Mouse (Mus musculus) G1E (cell line): ENCODE measurements around the gene Tbk1. TPM values are rescaled to one million over a fixed set of nuclear protein-coding genes. Genes with fewer than 3 reads are reported as not detected.
A peak's percentile ranks its signal among the peaks of the same experiment; 100 is the strongest.

ENCODE experiments used
- ATAC-seq: 2 replicates; pipeline ENCODE4 v1.8.0; 2016; ENCODE audit warnings: mild to moderate bottlenecking; ENCODE audit not compliant: insufficient number of reproducible peaks, poor library complexity, low FRiP score, severe bottlenecking; ENCODE audit errors: extremely low read depth
- DNase-seq: peaks from one replicate; pipeline ENCODE4 v3.0.0; 2012; ENCODE audit warnings: low spot score
- H3K27me3 ChIP-seq: 2 replicates; pipeline ENCODE4 v1.6.1; 2012; ENCODE audit warnings: mild to moderate bottlenecking, low read length, inconsistent platforms; ENCODE audit not compliant: insufficient read depth
- H3K36me3 ChIP-seq: replicated peaks from 2 replicates; pipeline ENCODE3; 2012; ENCODE audit warnings: mild to moderate bottlenecking, inconsistent platforms
- H3K4me1 ChIP-seq: 2 replicates; pipeline ENCODE4 v1.6.1; 2012; ENCODE audit warnings: low read depth, low read length, inconsistent platforms, mixed read lengths; ENCODE audit not compliant: insufficient read depth
- H3K4me3 ChIP-seq: 2 replicates; pipeline ENCODE4 v1.5.1; 2012; ENCODE audit warnings: low read depth, mild to moderate bottlenecking, inconsistent platforms, low read length, moderate library complexity, mixed read lengths
- H3K9me3 ChIP-seq: replicated peaks from 2 replicates; pipeline ENCODE4 v1.6.1; 2012; ENCODE audit warnings: inconsistent platforms
- CTCF ChIP-seq: IDR thresholded peaks from 2 replicates; pipeline ENCODE4 v1.5.1; 2012; ENCODE audit warnings: low read depth, low read length, inconsistent platforms, mixed read lengths
- GATA1 ChIP-seq: IDR thresholded peaks from 2 replicates; pipeline ENCODE4 v1.6.1; 2012; ENCODE audit warnings: borderline replicate concordance, low read length, inconsistent platforms, mixed read lengths
- GATA2 ChIP-seq: IDR thresholded peaks from 2 replicates; pipeline ENCODE4 v1.6.1; 2012; ENCODE audit warnings: low read depth, low read length, inconsistent platforms, borderline replicate concordance
- POLR2AphosphoS5 ChIP-seq: IDR thresholded peaks from 2 replicates; pipeline ENCODE4 v1.6.1; 2012; ENCODE audit warnings: low read depth, low read length, inconsistent platforms; ENCODE audit not compliant: insufficient replicate concordance
- TAL1 ChIP-seq: conservative IDR thresholded peaks from 2 replicates; pipeline ENCODE4 v1.6.1; 2012; ENCODE audit warnings: low read depth, low read length, inconsistent platforms, mixed read lengths
- polyA plus RNA-seq: library from polyadenylated mRNA; stranded (reverse); fragments of >175 nt; gene quantifications from 2 replicates; pipeline ENCODE4 v1.2.3, GENCODE M21; 2012
- total RNA-seq, 2 experiments: library from RNA; stranded (forward) in 1 of 2; stranded (reverse) in 1 of 2; fragments of 200-1000 nt in 1 of 2; fragments of >200 nt in 1 of 2; fragmentation: Nextera tagmentation in 1 of 2; gene quantifications; 2 replicates each; pipeline ENCODE4 v1.2.3; 2014 to 2017

The Tbk1 gene
- total and polyA plus RNA-seq, 3 experiments = 6.8 to 107 (median 96.3) TPM

DNA sequence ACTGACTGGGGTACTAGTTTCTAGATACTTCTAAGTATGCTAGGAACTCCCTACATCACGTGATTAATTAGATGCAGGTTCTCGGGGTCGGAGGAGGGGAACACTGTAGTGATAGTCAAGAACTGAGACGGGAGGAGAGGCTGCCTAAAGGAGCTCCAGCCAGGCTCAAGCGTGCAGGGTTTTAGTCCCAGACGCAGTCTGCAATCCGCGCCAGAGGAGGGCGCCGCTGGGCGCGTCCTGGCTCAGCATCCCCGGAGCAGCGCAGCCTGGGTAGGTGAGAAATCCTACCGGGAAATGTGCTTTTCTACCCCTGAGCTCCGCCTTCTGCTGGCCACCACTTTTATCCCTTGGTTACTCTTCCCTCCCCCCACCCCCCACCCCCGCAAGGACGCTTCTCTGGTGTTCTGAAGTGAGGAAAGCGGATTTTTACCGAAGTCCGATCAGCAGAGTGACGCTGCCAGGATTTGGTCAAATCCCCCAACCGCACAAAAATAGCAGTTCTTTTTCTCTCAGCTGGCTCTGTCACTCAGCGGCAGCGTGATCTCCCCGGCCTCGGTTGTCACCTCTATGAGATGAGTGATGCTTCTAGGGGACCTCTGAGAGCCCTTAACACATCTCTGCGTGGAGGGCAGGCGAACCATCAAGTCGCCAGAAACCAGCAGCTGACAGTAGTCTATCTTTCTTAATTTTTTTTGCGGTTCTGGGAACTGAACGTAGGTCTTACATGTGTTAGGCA, 53.3 kb downstream of the Tbk1 start:
- Histone ChIP-seq H3K27me3 (peaks cover 4% of the 10 kb centered on the region; the same call in 1 of the 2 replicates), H3K4me3 (no peak overlapping the region)
- ATAC-seq = no peak

DNA sequence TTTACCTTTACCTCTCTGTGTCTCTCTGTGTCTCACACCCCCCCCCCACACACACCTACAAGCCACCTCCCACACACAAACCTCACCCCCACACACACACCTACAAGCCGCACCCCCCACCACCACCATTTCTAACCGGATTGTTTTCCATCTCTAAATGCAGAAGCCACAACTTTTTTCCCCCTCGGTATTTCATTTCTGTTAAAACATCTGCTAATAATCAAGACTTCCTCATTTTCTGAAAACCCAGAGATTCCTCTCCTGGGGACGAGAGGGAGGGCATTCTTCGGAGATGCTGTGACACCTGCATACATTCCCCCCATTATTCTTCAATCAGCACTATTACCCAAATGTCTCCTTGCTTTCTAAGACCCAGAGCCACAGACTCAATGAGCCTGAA, 55.0 kb downstream of the Tbk1 start:
- Histone ChIP-seq H3K36me3 (no peaks in the 10 kb centered on the region), H3K27me3 (no peaks in the 10 kb centered on the region; the same call in 1 of the 2 replicates), H3K4me3 (no peak overlapping the region), H3K9me3 (peaks cover 9% of the 10 kb centered on the region), H3K4me1 (peaks cover 55% of the 10 kb centered on the region)
- TF ChIP-seq GATA1 (no peak), GATA2 (no peak), TAL1 (no peak), CTCF (no peak), POLR2AphosphoS5 (no peak)
- DNase-seq (no peak), ATAC-seq (no peak)

More for the DNA sequence above, 53.3 kb downstream of the Tbk1 start:
- peaks cover 9% of the 10 kb centered on the region for H3K9me3 ChIP-seq
- DNase-seq = no peak
- no peak for TF ChIP-seq TAL1
- no peak for TF ChIP-seq CTCF
- TF ChIP-seq GATA2 = no peak
- no peak for TF ChIP-seq POLR2AphosphoS5
- TF ChIP-seq GATA1 = no peak
- H3K4me1 ChIP-seq = peaks cover 57% of the 10 kb centered on the region
- no peaks in the 10 kb centered on the region for H3K36me3 ChIP-seq

DNA sequence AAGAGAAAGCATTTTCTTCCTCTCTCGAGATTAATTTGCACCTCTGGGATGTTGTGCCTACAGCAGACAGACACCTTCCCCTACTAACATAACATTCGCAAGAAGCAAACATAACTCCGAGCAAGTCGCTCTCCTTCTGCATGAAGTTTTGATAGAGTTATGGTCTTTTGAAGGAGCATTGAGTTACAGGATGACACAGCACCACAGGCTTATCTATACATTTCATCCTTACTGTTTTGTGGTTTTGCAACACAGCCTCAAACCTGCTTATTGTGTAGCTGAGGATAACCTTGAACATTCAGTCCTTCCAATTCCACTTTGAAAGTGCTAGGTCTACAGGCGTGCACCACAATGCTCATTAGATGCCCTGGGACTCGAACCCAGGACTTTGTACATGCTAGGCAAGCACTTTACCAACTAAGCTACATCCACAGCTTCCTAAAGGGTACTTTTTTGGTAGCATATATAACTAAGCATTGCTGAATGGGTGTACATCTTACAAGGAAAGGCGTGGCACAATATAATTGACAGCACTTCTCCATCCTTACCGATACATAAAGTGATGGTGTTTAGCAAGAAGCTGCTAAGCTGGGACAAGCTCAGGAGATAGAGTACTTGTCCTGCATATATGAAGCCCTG, 56.1 kb downstream of the Tbk1 start:
- Histone ChIP-seq H3K4me3 (no peak overlapping the region), H3K36me3 (no peaks in the 10 kb centered on the region), H3K4me1 (peaks cover 47% of the 10 kb centered on the region), H3K27me3 (no peaks in the 10 kb centered on the region), H3K9me3 (peaks cover 9% of the 10 kb centered on the region)
- DNase-seq = peak; percentile 15
- peak; percentile 83 for ATAC-seq
- TF ChIP-seq TAL1 (peak; percentile 31; the same call in 1 of the 2 replicates), GATA2 (no peak)

DNA sequence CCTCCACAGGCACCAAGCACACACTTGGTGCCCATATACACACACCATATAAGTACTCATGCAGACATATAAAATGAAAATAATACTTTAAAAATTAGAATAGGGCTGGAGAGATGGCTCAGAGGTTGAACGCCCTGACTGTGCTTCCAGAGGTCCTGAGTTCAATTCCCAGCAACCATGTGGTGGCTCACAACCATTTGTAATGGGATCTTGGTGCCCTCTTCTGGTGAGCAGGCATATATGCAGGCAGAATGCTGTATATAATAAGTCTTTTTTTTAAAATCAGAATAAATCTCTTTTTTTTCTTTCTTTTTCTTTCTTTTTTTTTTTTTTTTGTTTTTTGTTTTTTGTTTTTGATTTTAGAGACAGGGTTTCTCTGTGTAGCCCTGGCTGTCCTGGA, 57.3 kb downstream of the Tbk1 start:
- ATAC-seq (no peak), DNase-seq (no peak)
- no peak overlapping the region for H3K4me3 ChIP-seq
- no peaks in the 10 kb centered on the region for H3K27me3 ChIP-seq
- peaks cover 35% of the 10 kb centered on the region for H3K4me1 ChIP-seq
- no peaks in the 10 kb centered on the region for H3K36me3 ChIP-seq
- H3K9me3 ChIP-seq = peaks cover 9% of the 10 kb centered on the region
- no peak for TF ChIP-seq TAL1
- no peak for TF ChIP-seq CTCF
- TF ChIP-seq GATA1 = no peak
- no peak for TF ChIP-seq GATA2
- no peak for TF ChIP-seq POLR2AphosphoS5

DNA sequence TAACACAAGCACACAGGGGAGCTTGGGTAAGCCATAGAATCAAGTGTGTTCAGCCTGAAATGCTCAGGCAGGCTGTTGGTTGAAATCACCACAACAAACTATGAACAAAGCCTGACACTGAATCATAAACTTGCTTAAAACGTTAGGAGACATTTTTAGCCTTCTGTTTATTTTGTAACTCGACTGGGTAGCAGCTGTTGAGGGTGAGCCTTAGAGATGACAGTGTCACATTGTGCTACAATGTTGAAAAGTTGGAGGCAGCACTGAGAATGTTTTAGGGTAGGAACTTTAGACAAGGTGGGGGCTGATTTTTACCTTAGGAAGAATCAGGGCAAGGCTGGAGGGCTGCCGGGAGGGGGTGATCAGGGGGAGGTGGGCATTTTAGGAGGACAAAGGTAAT, 58.1 kb downstream of the Tbk1 start:
- TF ChIP-seq TAL1 (no peak), GATA1 (no peak), POLR2AphosphoS5 (no peak), CTCF (no peak), GATA2 (no peak)

DNA sequence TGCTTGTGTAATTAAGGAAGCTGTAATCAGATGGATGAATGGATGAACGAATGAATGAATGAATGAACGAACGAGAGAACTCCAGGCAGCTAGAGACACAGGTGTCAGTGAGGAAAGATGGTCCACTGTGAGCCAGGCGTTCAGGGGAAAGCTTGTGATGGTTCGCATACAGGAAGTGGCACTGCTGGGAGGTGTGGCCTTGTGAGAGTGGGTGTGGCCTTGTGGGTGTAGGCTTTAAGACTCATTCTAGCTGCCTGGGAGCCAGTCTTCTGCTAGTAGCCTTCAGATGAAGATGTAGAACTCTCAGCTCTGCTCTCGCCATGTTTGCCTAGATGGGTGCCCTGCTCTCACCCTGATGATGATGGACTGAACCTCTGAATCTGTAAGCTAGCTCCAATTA, 59.5 kb downstream of the Tbk1 start:
- Histone ChIP-seq H3K36me3 (no peaks in the 10 kb centered on the region), H3K4me3 (no peak overlapping the region), H3K4me1 (peaks cover 32% of the 10 kb centered on the region), H3K9me3 (no peaks in the 10 kb centered on the region), H3K27me3 (peaks cover 5% of the 10 kb centered on the region)
- TF ChIP-seq CTCF (no peak), GATA2 (no peak), POLR2AphosphoS5 (no peak), GATA1 (no peak), TAL1 (no peak)
- DNase-seq (no peak), ATAC-seq (no peak)

More for the DNA sequence above, 58.1 kb downstream of the Tbk1 start:
- Histone ChIP-seq H3K9me3 (peaks cover 7% of the 10 kb centered on the region), H3K27me3 (no peaks in the 10 kb centered on the region), H3K4me1 (peaks cover 35% of the 10 kb centered on the region), H3K36me3 (no peaks in the 10 kb centered on the region), H3K4me3 (no peak overlapping the region)
- DNase-seq (no peak), ATAC-seq (no peak)
